Mouse (Mus musculus) adrenal gland, postnatal 10 days (tissue): ENCODE data around the gene Ccdc141. TPM values are rescaled to one million over a fixed set of nuclear protein-coding genes. Genes with fewer than 3 reads are reported as not detected.

Experiments used
- DNase-seq: peaks from one replicate; pipeline ENCODE4 v3.0.0; 2021; ENCODE audit warnings: mixed read lengths
- total RNA-seq, 2 experiments: library from RNA; stranded (reverse); gene quantifications; 2 replicates each; pipeline ENCODE4 v1.2.3; 2021

Ccdc141 gene
- total RNA-seq, 2 experiments from 2014 or later: 12.4 to 13.1 TPM

DNA sequence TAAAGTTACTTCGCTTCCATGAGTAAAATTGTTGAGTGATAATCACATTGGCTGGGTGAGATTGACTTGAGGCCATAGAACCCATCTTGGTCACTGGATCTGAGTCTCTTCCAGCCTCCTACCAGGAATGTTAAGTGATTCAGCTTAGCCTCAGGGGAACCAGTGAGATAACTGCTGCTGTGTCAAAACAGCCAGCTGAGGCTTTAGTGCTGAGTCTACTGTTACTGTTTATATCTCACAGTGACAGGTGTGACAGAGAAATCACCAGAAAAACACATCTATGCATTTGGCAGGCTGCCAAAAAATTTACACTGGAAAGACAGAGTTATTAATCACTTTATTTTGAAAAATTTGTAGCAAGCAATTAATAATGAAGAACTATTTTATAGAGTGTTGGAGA, 43.5 kb downstream of the Ccdc141 start:
- no peak for DNase-seq

DNA sequence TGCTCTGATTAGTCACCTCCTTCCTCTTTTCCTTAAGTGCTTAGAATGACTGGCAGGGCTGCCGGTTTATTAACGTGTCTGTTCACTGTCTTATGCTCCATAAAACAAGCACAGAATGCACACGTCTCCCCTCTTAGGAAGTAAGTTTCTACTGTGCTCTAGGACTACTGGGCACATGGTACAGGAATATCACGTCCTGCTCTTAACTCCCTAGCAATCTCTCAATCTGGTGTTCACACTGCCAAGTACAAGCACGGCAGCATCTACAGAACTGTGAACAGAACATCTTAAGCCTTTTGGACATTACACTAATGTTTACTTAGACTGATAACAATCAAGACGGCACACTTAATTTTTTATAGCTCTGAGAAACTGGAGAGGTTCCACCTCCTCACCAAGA, 52.3 kb downstream of the Ccdc141 start:
- DNase-seq: no peak

DNA sequence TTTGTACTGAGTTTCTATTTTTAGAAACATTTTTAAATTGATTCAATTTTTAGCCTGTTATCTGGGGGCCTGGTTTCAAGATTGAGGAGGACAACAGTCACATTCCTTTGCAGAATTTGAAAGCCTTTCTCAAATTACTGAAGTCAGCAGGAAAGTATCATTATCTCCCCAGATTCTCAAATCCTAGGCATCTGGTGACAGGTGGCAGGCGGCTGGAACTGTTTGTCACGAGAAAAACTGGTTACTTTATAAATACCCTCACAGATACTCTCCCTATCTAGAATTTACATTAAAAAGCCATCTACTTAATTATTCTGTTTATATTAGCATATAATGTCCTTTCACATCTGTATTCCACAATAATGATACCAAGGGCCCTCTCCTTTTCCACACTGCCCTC, 56.1 kb downstream of the Ccdc141 start:
- no peak for DNase-seq

DNA sequence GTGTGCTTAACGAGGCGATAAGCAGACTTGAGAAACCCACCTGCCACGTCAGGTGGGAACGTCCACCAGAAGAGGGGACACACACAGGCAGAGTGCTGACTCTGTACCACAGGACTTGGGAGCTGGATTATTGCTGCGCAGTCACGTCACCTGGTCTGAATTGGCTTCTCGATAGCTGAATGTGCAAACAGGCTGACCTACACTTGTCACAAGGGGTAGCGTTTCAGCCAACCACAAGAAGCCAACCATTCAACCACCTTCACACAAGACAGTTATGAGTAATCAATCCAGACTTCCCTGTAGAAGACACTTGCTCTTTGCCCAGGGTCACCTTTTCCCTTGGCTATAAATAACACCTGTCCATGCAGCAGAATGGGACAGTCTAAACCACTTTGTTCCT, 56.6 kb downstream of the Ccdc141 start:
- no peak for DNase-seq

DNA sequence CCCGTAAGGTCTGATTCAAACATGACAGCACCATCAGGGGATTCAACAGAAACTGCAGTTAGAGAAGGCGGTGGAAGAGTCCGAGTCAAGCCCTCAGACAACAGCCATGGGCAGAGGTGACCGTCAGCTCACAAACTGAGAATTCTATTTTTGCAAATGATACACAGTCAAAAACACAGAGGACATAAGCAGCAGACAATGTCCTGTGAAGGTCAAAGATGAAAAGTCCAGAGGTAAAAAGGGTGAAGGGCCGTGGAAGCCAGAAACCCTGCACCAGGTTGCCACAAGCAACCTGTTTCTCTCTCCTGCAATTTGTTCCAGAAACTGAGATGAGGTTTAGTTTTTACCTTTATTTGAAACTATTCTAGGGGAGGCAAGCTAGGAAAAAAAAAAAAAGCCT, 57.4 kb downstream of the Ccdc141 start:
- DNase-seq: no peak

DNA sequence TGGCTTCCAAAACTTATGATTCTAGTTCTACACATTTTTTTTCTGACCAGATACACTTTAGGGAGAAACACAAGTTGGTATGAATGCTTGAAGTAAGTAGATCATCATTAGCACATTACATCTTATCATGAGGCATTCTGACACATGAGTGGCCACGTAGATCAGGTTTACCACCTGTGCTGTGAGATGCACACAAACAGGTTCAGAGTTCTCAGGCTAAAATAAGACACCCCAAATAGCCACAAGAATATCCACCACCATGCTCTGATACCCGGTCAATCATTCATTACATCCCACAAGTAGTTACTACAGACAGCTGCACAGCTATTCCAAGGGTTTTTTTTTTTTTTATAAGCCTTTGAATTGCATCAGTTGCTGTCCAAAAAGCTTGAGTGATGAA, 59.3 kb downstream of the Ccdc141 start:
- DNase-seq: no peak

DNA sequence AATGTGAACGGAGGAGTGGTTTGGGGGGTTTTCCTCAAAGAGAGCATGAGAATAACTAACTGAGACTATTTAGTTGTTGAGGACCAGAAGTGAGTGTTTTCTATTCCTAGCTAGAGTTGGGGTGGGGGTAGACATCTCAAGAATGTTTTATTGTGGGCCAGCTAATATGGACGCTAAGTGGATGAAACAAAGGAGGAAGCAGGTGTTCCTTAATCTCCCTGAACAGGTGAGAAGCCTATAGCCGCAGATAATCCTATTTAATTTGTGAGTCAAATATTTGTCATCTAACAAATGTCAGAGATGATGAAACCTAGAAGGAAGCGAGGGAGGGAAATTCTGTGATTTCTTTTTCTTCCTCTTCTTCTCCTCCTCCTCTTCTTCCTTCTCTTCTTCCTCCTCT, 60.1 kb downstream of the Ccdc141 start:
- no peak for DNase-seq

DNA sequence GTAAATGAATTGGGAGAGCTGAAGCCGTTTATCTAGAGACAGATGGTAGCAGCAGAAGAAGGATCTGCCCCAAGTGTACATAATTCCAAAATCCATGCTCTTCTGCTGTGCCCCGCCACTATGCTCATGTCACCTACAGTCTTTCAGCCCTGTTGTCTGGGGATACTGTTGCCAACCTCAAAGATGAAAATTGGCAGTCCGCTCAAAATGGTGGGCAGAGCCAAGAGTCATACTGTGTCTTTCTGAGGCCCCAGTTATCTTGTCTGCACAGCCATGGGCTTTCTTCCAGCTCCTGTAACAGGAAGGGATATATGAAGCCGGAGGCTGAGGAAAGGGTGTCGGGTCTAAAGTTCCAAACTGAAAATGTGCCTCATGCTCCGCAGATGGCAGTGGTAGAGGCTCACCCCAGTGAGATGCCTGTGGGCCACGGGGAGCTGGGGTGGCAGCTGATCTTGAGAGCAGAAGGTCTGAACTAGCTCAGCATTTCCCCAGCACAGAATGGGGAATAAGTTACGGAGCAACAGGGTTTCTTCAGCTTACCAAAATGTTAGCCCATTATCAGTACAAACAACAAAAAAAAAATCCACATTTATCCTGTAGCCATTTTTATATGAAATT, 60.8 kb downstream of the Ccdc141 start:
- DNase-seq: no peak

DNA sequence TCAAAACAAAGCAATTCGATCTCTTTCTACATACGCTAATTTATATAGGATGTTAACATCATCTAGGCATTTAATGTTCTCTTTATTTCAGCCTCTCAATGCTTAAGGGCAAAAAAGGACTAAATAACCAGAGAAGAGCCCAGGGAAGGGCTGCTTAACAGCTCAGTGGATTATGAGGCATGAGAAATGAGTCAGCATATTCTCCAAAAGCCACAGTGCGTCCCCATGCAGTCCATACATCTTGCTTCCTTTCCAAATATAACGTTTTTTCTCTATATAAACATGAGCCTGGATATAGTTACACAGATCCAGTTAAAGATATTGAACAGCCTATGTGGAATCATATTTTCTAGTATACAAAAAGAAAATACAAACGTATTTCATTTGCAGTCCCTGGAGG, 61.9 kb downstream of the Ccdc141 start:
- no peak for DNase-seq

DNA sequence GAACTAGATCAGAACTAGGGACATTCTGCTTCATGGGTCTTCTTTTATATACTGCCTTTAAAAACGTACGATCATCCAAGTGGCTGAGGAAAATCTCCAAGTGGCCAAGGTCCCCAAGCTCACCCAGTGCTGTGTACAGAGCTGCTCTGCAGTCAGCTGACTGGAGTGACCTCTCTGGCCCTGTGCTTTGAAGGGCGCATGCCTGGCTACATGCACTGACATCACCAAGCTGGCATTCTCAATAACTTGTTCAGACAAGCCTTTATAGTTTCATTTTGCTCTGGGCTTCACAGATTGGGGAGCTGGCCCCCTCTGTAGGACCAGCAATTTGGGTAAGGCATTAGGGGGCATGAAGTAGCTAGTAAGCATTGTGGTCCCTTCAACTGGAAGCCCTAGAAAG, 64.3 kb downstream of the Ccdc141 start:
- DNase-seq: peak; percentile 20

DNA sequence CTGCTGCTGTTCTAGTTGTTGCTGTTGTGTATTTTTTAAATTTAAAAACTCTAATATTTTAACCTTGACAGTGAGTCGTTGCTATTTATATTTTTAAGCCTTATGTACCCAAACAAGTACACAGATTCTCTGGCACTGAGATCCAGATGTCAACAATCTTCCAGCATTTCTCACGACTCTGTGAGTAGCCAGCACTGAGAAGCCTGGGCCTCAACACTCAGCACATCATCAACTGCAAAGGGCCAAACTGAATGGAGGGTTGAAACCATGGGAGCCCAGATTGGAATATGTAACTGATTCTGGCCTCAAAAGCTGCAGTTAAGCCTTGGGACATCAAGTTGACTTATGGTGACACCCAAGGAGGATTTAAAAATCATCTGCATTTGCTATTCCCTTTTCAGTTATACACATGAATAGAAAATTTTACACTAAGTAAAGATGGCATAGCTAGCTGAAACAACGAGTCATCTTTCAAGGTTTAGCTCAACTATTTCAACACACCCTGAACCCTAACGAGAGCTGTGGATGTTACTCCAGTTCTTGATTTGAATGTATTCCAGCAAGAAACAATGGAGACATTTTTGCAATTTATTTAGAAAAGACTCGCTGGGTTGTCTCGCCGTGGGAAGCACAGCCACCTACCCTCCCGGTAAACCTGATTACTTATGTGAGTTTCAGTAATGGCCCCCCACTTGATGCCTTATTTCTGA, 65.3 kb downstream of the Ccdc141 start:
- DNase-seq: no peak

DNA sequence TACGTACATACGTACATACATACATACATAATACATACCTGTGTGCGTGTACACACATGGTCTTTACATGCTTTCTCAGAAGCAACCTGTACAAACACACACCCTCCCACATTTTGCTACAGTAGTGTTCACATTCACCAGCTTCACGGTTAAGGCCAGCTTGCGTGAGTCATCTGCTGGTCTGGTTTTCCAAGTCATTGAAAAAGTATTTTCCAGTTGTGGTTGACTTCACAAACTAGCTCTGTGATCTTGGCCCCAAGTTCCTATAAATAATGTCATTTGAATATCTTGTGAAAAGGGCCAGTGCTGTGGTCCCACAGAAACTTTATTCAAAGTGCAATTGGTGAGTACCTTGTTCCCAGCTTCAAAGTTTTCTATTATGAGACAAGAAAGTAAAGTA, 67.9 kb downstream of the Ccdc141 start:
- peak; percentile 29 for DNase-seq

DNA sequence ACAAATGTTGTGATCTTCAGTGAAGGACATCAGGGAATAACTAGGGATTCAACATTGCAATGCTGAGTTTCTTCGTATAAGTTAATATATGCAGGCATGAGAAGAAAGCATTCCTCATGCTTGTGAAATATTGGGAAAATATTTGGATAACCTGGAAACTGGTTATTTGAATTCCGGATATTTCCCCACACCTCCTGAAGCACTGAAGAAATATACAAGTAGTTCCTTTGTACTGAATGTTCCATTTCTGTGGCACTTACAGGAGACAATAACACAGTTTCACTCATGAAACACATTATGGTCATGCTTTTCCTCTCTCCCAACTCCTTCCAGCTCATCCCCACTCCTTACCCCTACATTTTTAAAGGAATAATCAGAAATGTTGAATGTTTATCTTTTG, 70.6 kb downstream of the Ccdc141 start:
- DNase-seq: no peak

DNA sequence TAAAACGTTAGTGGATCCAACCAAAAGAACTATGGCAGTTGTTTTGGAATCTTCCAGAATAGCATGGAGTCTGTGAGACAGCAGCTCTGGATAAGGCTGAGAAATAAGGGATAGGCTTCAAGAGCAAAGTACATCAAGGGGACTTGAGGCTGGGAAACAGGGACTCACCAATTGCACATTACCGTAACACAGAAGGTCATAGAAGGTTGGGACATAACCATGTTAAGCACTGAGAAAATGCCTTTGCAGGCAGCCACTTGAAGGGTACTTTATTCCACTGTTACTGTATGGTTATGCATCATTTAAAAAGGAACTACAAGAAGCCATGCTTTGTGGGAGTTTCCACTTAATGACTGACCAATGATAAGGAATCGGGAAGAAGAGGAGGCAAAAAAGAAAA, 71.7 kb downstream of the Ccdc141 start:
- no peak for DNase-seq

DNA sequence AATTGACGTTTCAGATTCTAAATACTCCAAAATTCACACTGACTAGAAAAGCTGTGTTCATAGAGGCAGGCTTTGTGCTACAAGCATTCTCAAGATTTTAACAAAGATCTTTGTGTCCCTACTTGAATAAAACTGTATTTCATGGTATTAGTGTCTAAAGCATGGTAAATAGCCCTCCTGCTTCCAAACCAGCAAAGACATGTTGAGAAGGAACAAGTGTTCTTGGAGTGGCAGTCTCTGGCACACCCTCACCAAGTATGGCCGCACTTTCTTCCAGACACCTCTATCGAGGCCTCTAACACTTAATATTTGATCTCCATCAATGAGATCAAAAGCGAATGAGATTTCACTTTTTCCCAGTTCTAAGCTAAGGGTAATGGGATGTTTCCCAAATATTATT, 78.7 kb downstream of the Ccdc141 start:
- DNase-seq: no peak

DNA sequence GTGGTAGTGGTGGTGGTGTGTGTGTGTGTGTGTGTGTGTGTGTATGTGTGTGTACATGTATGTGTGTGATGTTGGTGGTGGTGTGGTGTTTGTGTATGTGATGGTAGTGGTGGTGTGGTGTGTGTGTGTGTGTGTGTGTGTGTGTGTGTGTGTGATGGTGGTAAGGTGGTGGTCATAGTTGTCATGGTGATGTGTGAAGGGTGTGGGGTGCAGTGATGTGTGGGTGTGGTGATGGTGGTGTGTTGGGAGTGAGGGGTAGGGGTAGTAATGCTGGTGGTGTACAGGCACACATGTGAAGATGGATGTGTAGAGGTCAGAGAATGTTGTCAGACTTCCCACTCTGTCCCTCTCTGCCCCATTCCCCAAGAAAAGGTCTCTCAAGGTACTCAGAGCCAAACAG, 85.1 kb downstream of the Ccdc141 start:
- no peak for DNase-seq

DNA sequence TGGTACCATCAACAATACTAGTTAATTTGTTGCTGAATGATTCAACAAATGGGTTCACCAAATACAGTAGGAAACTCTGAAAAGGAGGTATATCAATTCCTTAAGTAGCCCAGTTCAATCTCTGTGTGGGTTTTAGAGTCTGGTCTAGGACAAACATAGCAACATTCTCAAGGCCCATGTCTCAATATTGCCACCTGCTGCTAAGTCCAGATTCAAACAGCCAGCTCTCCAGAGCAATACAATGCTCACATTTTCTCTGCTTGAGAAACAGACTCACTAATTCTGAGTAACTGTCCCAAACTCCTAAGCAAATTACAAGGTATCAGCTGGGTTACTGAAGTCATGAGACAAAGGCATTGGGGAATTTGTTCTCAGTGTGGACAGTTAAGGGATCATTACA, 85.8 kb downstream of the Ccdc141 start:
- no peak for DNase-seq

DNA sequence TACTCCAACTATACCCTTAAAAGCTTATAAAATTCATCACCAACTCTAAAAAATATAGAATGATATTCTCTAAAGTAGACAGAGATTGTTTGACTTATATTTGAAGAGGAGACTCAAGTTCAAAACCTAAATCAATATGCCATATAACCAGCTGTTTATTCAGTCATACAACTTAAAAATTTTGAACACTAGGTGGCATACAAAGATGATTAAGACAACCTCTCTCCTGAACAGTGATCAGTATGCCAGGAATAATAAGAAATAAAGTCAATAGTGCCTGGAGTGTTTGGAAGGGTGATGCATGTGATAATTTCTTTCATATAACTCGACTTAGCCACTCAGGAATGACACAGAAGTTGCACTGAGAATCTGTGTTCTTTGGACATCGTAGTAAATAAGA, 89.3 kb downstream of the Ccdc141 start:
- no peak for DNase-seq

DNA sequence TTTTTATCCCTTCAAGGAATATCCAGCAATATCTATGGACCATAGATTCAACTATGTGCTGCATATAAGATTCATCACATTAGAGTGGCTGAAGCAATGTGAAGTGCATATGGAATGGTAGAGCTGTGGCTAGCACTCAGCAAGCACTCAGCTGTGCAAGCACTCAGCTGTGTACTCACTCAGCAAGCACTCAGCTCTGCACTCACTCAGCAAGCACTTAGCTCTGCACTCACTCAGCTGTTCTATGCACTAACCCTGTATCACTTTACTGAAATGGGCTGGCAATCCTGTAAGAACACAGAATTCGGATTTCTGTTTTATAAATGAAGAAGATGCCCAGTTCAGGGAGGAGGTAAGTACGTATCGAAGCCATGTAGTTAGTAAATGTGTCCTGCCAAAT, 89.8 kb downstream of the Ccdc141 start:
- no peak for DNase-seq

DNA sequence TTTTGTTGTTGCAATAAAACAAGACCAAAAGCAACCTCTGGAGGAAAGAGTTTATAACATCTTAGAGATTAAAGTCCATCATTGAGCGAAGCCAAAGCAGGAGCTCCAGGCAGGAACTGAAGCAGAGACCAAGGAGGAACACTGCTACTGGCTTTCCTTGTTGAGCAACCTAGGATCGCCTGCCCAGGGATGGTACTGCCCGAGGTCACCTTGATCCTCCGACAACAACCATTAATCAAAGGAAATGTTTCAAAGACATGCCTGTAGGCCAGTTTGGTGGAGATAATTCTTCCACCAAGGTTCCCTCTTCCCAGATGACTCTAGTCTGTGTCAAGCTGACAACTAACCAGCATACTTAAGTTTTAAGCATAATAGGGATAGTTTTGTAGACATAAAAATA, 91.7 kb downstream of the Ccdc141 start:
- peak; percentile 23 for DNase-seq

DNA sequence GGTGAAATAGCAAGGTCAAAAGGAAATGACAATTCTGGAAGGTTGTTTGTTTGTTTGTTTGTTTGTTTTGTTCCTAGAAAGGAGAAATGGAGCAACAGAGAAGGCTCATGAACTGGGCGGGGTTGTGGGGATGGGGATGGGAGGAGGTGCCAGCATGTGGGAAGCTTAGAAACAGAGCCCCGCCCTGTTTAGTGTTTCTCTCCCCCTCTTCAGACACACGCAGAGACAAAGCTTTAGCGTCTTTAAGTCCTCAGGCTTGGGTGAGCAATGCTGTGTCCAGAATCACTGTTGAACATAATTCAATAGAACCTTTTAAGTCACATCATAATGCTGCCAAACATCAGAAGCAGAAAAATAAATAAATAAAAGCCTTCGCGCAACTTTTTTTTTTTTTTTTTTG, 96.1 kb downstream of the Ccdc141 start:
- DNase-seq: no peak

DNA sequence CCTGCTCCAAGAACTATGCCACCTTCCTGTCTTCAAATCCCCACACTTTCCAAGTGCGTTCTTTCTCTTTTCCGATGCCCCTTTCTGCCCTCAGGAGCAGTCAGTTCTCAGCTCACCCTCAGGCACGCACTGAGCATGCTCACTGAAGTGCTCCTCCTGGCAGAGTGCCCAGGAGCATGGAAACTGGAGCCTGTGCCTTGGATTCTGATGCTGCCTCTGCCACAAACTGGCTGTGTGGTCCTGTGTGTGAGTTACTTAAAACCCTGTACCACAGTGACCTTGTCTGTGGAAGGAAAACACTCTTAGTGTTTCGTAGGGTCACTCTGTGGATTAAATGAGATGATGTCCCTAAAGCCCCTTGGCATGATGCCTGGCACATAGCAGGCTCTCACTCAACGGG, 96.5 kb downstream of the Ccdc141 start:
- DNase-seq: peak; percentile 11

DNA sequence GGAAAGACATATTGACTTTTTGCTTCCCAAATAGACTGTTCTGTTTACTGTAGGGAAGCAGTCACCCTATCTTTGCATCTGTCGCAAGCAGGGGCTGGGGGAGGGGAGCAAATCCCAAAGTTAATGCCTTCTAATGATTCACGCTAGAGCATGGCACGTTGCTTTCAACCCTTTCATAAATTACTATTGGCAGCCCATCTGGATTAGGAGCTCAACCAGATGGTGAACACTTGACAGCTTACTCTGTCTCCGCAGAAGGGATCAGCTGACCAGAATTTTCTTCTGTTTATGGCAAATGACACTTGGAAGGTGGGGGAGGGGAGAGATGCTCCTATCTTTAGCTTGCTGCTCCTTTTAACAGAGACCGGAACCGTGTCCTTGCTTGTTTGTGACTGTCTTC, 105.1 kb downstream of the Ccdc141 start:
- no peak for DNase-seq

DNA sequence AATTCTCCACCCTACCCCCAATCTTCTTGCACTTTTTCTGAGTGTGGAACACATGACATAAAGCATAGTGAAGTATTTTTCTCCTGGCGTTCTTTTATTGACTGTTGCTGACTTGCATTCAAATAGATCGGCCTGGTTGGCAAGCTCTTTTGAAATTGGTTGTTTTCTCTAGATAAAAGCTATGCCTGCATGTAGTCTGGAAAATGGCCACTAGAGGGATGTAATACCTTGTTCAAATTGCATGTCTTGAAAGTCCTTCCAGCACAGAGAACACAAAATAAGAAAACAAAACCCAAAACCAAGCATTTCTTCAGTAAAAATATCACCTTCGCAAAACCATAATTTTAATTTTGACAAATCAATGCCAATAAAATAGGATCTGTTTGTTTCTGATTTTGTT, 108.6 kb downstream of the Ccdc141 start:
- peak; percentile 50 for DNase-seq

DNA sequence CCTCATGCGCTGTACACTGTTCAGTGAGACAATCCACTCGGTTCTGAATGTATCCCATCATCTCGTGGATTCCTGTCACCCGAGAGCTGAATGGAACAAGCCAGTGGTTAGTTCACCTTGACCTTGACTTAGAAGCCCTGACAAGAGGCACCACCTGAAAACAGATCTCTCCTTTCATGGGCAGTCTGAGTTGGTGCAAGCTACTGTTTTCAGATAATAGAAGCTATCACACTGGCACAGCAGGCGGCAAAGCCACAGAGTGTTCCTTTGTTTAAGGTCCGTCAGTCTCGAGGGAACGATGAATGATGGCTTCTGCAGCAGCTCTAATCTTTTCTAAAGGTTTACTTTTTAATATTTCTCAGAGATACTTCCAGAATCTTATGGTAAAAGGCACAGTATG, 110.8 kb downstream of the Ccdc141 start:
- no peak for DNase-seq
